Mouse (Mus musculus) E14TG2a.4 (cell line): ENCODE data around the gene Lag3.

Experiments
- CTCF ChIP-seq: conservative IDR thresholded peaks from 2 replicates; pipeline ENCODE4 v1.5.1; 2014; ENCODE audit warnings: low read length
- NANOG ChIP-seq: IDR thresholded peaks from 2 replicates; pipeline ENCODE4 v1.6.1; 2014; ENCODE audit warnings: borderline replicate concordance, low read length, mixed read lengths

GRCm38 (mm10) chr6:124863658-124864298 is 47.7 kb downstream of the Lag3 start, which contains the start of gene Gpr162:
- TF ChIP-seq CTCF (no peak), NANOG (no peak)
